Comparison of ENCODE assay signal across 7 mouse cellular contexts in genomic region chr9:94537051-94537917, GRCm38 (mm10). TPM values are rescaled to one million over a fixed set of nuclear protein-coding genes. Genes with fewer than 3 reads are reported as not detected.
A peak's percentile ranks its signal among the peaks of the same experiment; 100 is the strongest.
DNase-seq lines count a peak whose midpoint lies in the region; ATAC-seq lines count a peak whose summit lies in the region.

No protein-coding gene starts in this region.

- under 1% methylated on average over 102 of the region's 103 CpGs for WGBS in intestine, embryonic 16.5 days
- WGBS in limb, embryonic 10.5 days = under 1% methylated on average over 98 of the region's 103 CpGs
- under 1% methylated on average over 103 of the region's 103 CpGs for whole genome bisulfite sequencing in midbrain, embryonic 12.5 days

- peak overlapping the region; percentile 90 for H3K9ac ChIP-seq in intestine, embryonic 16.5 days (ENCODE audit: low read depth, low read length)
- peak overlapping the region; percentile 70 for H3K9ac ChIP-seq in midbrain, embryonic 12.5 days (replicated peaks)

- peak overlapping the region; percentile 94 for H3K4me2 ChIP-seq in intestine, embryonic 16.5 days (ENCODE audit: low read depth, low read length)
- H3K4me2 ChIP-seq in midbrain, embryonic 12.5 days (replicated peaks) = peak overlapping the region; percentile 86

- peak overlapping the region; percentile 98 for H3K27ac ChIP-seq in intestine, embryonic 16.5 days (ENCODE audit: low read length)
- peak overlapping the region; percentile 96 for H3K27ac ChIP-seq in limb, embryonic 10.5 days
- peak overlapping the region; percentile 95 for H3K27ac ChIP-seq in midbrain, embryonic 12.5 days (replicated peaks)

- H3K4me3 ChIP-seq in intestine, embryonic 16.5 days (ENCODE audit: low read length) = peak overlapping the region; percentile 81
- H3K4me3 ChIP-seq in limb, embryonic 10.5 days = peak overlapping the region; percentile 77
- peak overlapping the region; percentile 76 for H3K4me3 ChIP-seq in midbrain, embryonic 12.5 days

- H3K4me1 ChIP-seq in intestine, embryonic 16.5 days (ENCODE audit: control insufficient read depth, insufficient read depth, low read length) = peaks cover 2% of the 10 kb centered on the region; the same call in 1 of the 2 replicates
- peaks cover 34% of the 10 kb centered on the region for H3K4me1 ChIP-seq in limb, embryonic 10.5 days
- peaks cover 21% of the 10 kb centered on the region for H3K4me1 ChIP-seq in midbrain, embryonic 12.5 days

- no peaks in the 10 kb centered on the region for H3K9me3 ChIP-seq in intestine, embryonic 16.5 days (ENCODE audit: control insufficient read depth, low read length)
- H3K9me3 ChIP-seq in limb, embryonic 10.5 days (replicated peaks) = no peaks in the 10 kb centered on the region
- H3K9me3 ChIP-seq in midbrain, embryonic 12.5 days = no peaks in the 10 kb centered on the region

- no peaks in the 10 kb centered on the region for H3K36me3 ChIP-seq in intestine, embryonic 16.5 days (ENCODE audit: control insufficient read depth, insufficient read depth, low read length)
- H3K36me3 ChIP-seq in limb, embryonic 10.5 days = no peaks in the 10 kb centered on the region
- H3K36me3 ChIP-seq in midbrain, embryonic 12.5 days = no peaks in the 10 kb centered on the region

- intact Hi-C loops in gastrocnemius, postnatal 36 days (cut with DNase I) = loop anchor here (5.0 kb wide), 1 partner anchor 75 kb away; no protein-coding TSS in a partner anchor

- peak; percentile 89 for DNase-seq in adrenal gland, adult 2 months
- peak; percentile 49 for DNase-seq in embryo, embryonic 11.5 days (ENCODE audit: low read depth, low spot score)
- peak; percentile 45 to 74 for DNase-seq in gastrocnemius, postnatal 36 days
- DNase-seq in limb, embryonic 10.5 days (ENCODE audit: low spot score) = peak; percentile 81
- peak; percentile 37 for DNase-seq in skeletal muscle tissue, adult 2 months (ENCODE audit: low read depth, low spot score)

- peak; percentile 70 for ATAC-seq in intestine, embryonic 16.5 days
- peak; percentile 58 for ATAC-seq in midbrain, embryonic 12.5 days (ENCODE audit: low FRiP score, low read depth)

- H3K27me3 ChIP-seq in intestine, embryonic 16.5 days (replicated peaks; ENCODE audit: control insufficient read depth, insufficient read depth, low read length) = no peaks in the 10 kb centered on the region
- H3K27me3 ChIP-seq in limb, embryonic 10.5 days (ENCODE audit: low read depth, poor library complexity, severe bottlenecking) = peaks cover 3% of the 10 kb centered on the region; the same call in 1 of the 2 replicates
- H3K27me3 ChIP-seq in midbrain, embryonic 12.5 days = no peaks in the 10 kb centered on the region

RNA-seq across cellular contexts. Expression of gene 1190002N15Rik, which starts 0.6 kb away (rescaled TPM):
- 10 to 100 TPM; 19.7 to 20.3 TPM for total RNA-seq in adrenal gland, adult 2 months (2021)
- polyA plus RNA-seq in adrenal gland, adult 2 months (2012; rRNA removed) = 21.9 and 22.0 TPM in 2 replicates
- 1 to 10 TPM; 4.1 to 4.7 TPM for total RNA-seq in gastrocnemius, postnatal 36 days (2021)
- polyA plus RNA-seq in intestine, embryonic 16.5 days (2015; fragmentation: Nextera tagmentation; extraction: Ambion mirVana) = 3.2 and 3.5 TPM in 2 replicates
- 5.8 and 6.6 TPM in 2 replicates for polyA plus RNA-seq in limb, embryonic 10.5 days (2016; fragmentation: Nextera tagmentation; extraction: Ambion mirVana)
- polyA plus RNA-seq in midbrain, embryonic 12.5 days (2016; fragmentation: Nextera tagmentation; extraction: Ambion mirVana) = 15.9 and 18.6 TPM in 2 replicates

Comparison
In these comparisons a context has a peak if more than half of its experiments do, and no peak if none do; other contexts are left out.
1. Peak in every context shown above with its lines: DNase-seq, ATAC-seq, H3K4me3 ChIP-seq and H3K27ac ChIP-seq.
2. DNase-seq: peak in every context shown above with its lines; median percentile 89 in adrenal gland, adult 2 months; 81 in limb, embryonic 10.5 days; 60 in gastrocnemius, postnatal 36 days; 49 in embryo, embryonic 11.5 days; 37 in skeletal muscle tissue, adult 2 months.